Mouse (Mus musculus) thymus, postnatal 25 days (tissue): ENCODE measurements around the gene Lin7c.

ENCODE experiments used
- DNase-seq: peaks from one replicate; pipeline ENCODE4 v3.0.0; 2022

Lin7c gene

DNA sequence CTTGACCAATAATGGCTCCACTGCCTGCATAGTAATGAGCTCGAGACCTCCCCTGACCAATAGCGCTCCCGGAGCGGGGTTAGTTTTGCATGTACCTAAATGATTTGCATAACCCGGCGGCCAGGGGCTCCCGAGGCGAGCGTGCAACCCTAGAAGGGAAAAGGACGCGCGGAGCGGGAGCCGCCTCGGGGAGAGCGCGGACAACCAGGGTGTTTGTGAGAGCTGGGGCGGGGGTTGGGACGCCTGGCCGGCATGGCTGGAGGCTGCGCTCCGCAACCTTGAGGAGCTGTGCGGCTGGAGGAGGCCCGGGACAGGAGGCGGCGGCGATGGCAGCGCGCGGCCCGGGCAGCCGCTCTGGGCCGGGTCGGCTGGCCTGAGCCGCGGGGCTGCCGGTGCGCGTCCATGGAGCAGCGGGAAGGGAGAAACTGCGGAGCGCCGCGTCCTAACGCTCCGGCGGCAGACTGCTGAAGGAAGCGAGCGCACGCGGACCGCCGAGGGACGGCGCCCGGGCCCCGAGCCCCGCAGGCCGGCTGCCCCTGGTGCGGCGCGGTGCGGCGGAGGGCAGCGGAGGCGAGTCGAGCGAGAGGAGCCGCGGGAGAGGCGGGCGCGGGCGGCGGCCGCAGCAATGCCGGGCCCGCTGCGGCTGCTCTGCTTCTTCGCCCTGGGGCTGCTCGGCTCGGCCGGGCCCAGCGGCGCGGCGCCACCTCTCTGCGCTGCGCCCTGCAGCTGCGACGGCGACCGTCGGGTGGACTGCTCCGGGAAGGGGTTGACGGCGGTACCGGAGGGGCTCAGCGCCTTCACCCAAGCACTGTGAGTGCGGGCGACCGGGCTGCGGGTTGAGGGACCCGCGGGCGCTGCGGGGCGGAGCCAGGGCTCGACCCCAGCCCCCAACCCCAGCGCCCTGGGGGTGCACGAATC lies 27.1 kb downstream of the Lin7c start, which contains the start of gene Lgr4:
Gene Lgr4, plus strand, starts transcription at position 152 of the 918 bp plus-strand sequence.
- peak; percentile 72 for DNase-seq

DNA sequence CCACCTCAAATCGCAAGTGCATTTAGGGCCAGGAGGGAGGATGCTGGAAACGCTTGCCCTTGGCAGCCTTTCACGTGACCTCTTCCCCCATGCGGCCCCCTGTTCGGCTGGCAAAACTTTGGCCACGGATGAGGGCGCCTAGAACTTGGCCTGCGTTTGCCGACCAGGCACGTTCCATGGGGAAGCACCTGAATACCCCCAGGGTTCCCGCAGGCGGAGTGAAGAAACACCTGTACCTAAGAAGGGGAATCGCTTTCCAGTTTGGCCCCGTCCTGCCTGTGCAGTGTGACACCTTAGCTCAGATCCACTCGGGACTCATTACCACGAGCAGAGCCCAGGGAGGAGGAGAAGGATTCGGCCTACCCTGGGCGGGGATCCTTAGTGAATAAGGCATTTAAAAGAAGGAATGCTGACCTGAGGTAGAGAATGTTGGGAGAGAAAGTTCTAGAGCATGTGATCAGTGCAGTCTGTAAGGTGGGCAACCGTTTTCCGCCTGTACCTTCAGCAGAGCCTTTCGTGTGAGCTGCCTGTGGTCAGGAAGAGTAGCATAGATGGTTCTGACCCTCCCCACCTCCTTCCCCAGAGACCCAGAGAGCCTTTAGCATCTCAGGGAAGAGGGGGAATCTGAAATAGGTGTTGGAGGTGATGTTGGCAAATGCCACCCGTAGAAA lies 28.1 kb downstream of the Lin7c start:
- DNase-seq = no peak

DNA sequence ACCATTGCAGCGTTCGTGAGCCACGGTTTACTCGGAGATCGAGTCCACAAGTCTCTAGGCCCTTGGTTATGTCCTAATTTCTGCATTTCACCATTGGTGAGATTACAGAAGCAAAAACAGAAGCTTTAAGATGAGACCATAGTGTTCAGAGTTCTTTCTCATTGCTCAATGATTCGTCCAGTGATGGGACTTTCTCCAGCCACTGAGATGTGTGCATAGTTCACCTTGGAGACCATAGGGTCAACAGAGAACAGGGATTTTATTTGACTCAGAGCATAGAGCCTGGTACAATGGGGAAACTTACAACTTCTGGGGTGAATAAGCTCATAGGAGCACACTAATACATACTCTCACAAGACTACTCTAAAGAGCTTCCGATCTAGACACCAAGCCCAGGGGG lies 29.8 kb downstream of the Lin7c start:
- no peak for DNase-seq

DNA sequence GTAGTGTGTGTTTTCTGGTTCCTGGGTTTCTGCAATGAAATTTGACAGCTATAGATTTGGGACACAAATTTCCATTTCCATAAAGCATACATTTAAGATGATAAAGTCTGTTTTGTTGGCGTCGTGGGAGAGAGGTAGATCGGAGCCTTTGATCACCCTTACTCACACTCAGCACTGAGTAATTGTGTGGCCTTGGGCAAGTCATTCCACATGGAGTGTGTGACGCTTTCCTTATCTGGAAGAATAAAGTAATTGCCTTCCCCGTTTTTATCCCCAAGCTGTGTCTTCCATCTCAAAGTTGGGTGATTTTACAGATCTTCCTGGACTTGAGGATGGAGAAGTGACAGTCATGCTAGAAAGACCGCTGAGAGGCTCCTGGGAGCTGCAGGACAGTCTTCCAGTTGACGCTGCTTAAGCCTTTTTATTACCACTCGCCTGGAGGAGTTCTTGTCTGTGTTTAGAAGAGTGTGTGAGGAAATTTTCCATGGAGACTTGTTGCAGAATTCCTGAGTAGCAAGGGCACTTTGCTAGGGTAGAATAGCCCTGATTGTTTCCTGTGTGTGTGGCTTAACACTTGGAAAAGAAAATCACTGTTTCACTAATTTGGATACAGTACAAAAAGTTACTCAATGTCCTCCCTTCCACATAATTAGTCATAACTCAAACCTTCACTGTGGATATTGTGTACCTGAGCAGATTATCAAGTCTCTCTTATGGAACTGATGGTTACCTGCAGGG lies 30.8 kb downstream of the Lin7c start:
- DNase-seq = no peak

DNA sequence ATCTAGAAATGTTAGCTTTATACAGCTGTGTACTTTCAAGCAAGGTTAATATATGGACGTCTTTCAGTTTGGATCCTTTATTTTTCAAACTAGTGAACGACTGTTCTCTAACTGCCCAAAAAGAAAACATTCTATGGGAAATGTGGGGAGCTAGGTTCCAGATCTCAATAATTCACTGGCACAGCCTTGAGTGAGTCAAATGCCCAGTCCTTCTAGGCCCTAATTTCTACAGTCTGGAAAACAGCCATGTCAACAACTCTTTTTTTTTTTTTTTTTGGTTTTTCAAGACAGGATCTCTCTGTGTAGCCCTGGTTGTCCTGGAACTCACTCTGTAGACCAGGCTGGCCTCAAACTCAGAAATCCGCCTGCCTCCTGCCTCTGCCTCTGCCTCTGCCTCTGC lies 31.7 kb downstream of the Lin7c start:
- no peak for DNase-seq

GRCm38 (mm10) chr2:109923031-109923430 lies 32.4 kb downstream of the Lin7c start:
- no peak for DNase-seq

DNA sequence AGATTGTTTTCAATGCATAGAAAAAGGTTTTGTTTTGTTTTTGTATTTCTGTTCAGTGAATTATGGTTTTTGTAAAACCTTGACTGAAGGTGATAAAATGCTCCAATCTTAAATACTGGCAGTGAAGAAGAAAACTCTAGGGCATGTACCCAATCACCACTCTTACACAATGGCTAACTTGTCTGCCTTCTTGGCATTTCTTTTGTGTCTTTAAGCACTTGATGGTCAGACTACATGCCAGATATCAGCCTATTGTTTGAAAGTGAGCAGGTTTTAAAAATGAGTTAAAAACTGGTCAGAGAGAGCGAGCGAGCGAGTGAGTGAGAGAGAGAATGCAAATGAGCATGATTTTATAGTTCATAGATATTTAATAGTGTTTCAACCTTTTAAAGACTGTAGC lies 33.3 kb downstream of the Lin7c start:
- no peak for DNase-seq

GRCm38 (mm10) chr2:109926984-109927383 lies 36.3 kb downstream of the Lin7c start:
- no peak for DNase-seq

GRCm38 (mm10) chr2:109927446-109927845 lies 36.8 kb downstream of the Lin7c start:
- no peak for DNase-seq

DNA sequence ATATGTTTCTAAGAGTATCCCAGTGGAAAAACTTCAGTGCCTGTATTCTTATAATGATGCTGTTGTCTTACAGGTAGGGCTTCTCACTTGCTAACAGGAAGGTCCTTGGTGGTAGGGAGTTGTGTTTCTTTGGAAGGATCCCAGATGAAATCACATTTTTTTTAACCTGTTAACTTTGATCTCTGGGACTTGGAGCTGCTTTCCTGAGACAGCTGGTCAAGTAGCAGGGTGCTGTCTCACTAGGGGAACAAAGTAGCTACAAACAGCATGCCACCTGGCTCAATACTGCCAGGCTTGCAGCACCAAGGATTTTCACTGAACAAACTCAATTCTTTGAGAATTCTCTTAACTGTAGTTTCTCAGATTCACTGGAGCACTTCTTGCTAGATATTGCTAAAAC lies 37.2 kb downstream of the Lin7c start:
- no peak for DNase-seq

DNA sequence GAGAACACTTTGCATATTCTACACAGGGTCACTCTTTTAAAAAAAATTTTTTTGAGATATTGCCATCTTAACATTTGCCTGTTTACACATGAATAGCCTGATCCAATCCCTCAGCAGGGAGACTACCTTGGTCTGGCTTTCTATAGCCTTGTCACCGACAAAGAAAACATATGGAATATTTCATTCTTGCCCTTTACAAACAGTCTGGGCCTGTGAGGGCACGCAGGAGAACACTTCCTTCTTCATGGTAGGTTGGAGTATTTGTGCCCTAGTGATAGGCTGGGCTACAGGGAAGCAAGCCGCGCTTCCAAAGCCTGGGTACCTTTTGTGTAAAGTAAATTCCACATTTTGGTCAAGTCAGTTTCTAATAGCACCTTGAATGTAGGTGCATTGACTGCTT lies 38.1 kb downstream of the Lin7c start:
- no peak for DNase-seq

DNA sequence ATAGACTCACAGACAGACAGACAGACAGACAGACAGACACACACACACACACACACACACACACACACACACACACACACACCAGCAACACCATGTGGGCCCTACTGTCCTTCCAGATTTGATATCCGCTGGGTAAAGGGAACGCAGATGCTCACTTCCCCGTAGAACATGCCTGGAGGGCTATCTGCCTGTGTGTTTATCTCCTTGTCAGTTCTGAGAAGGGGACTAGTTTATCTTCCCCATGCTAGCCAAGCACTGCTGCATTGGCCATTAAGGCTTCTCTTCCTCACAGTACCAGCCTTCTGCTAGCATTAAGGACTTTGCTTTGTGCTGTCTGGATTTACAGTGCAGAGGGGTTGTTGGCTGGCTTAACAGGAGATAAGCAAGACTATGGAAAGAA lies 38.6 kb downstream of the Lin7c start:
- no peak for DNase-seq

DNA sequence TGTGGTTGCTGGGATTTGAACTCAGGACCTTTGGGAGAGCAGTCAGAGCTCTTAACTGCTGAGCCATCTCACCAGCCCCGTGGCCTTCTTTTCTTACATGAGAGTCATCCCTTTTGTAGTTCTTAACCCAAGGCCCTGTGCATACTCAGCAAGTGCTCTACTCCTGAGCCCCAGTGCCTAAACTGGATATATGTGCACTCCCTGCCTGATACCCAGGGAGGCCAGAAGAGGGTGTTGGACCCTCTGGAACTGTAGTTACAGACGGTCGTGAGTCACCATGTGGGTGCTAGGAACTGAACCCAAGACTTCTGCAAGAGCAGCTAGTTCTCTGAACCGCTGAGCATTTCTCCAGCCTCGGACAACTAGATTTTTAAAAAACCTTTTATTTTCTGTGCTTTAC lies 39.7 kb downstream of the Lin7c start:
- DNase-seq = no peak

DNA sequence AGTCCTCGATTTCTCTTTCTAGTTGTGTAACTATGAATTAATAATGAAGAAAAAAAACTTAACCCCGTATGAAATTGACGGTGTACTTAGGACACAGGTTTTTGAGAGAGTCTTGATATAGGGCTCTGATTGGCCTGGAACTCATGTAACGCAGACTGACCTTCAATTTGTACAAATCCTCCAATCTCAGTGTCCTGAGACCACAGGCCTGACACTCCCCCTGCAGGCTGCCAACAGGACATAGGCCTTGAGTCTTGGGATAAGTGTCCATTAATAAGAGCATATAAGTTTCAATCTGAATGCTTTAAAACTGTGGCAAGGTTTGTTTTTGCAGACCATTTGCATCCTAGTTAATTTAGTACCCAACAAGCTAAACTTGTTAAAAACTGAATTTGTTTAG lies 40.1 kb downstream of the Lin7c start:
- no peak for DNase-seq

- no peak for DNase-seq
Observed at GRCm38 (mm10) chr2:109931978-109932780, 41.5 kb downstream of the Lin7c start.

GRCm38 (mm10) chr2:109933151-109933550 lies 42.5 kb downstream of the Lin7c start:
- no peak for DNase-seq

DNA sequence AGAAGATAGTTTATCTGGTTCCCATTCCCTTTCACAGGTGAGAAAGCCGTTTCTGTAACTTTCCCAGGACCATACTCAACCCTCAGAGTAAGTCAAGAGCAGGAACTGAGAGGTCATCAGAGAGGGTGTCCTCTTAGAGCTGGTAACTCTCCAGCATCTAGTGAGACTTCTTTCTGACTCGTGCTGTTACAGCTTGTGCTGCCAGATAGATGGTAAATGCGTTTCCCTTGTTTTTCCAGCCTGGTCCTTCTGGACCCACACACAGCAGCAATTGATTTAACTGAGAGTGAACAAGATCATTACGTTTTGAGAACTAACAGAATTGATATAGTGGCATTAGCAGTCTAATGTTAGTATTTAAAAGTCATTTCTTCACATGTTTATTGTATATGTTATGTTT lies 43.4 kb downstream of the Lin7c start:
- no peak for DNase-seq

DNA sequence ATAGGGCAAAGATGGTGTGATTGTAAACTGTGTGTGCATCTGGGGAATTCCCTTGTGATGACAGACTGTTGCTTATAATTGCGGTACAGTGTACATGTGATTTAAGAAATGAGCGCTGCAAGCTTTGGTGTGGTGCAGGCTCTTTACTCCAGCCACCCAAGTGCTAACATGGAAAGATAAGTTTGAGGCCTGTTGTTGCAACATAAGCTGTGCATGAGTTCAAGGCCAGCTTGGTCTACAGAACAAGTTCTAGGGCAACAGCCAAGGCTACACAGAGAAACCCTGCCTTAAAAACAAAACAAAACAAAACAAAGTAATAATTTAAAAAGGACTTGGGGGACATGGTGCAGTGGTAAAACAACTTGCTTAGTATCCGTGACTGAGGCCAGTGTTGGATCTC lies 44.5 kb downstream of the Lin7c start:
- DNase-seq = no peak

DNA sequence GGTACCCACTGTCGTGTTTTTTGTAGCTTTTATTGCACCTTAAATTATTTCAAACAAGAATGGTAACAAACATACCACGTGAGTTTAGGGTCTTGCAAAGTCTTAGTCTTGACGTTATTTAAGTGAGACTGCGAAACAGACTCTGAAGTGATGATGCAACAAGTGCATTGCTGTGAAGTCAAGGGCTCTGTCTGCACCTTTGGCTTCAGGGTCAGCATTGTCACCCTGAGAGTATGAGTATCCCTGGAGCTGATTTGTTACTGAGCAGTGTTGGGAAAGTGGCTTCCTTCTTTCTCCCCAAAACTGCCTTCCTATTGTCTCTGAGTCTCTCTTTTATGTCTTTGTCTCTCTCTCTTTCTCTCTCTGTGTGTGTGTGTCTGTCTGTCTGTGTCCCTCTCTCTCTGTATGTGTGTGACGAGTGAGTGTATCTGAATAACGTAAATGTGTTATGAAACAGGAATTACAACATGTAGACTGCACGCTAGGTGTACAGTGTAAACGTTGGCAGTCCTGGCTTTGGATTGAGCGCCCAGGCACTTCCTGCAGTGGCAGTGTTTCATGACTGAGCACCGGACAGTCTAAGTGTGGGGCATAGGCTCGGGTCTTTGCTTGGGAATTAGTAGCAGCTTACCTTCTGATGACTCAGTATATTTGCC lies 45.2 kb downstream of the Lin7c start:
- DNase-seq = no peak

GRCm38 (mm10) chr2:109936410-109936755 lies 45.7 kb downstream of the Lin7c start:
- no peak for DNase-seq

DNA sequence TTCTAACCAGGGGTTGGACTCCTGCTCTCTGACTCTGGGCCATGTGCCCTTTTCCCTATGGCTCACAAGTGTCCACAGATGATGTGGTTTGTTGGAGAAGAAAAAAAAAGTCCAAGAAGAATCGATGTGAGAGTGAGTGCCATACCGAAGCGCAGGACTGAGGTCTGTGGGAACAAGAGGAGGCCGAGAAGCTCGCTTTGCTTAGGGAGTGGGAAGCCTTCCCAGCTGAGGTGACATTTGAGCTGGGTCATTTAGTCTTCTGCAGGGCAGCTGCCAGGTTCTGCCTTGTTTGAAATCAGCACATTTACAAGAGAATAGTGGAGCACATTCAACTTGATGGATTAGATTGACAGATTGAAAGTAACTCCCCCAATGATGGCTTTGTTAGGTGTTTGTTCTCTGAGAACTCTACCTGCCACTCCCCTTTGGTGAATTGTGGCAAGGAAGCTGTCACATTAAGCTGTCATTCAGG lies 51.4 kb downstream of the Lin7c start:
- no peak for DNase-seq
